ENCODE assay signal across 22 mouse cellular contexts in the genomic region with DNA sequence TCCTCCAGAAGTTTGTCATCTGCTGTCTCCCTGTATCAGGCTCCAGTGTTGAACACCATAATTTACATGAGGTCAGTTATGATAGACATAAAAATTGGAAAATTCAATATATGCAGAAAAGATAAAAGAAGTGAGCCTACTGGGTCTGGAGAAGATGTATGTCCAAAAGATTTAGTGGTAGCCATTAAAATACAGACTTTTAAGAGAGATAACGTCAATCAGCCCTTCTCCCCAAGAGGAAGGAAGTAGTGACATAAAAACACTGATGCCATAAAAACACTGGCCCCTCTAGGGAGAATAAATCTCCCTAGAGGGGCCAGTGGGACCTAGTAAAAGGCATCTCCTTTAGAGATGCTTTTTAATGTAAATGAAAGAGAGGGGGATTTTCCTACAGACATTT.
A peak's percentile ranks its signal among the peaks of the same experiment; 100 is the strongest.
DNase-seq lines count a peak whose midpoint lies in the region; ATAC-seq and TF ChIP-seq lines count a peak whose summit lies in the region.
"Had no signal": no experiment of that assay in that cellular context is flagged by ENCODE, and none has a peak within 500 bp of the region (broad histone marks: within the 10 kb centered on the region; RNA-seq: fewer than 3 reads in every experiment).

No protein-coding gene starts in this region.

- TF ChIP-seq CTCF in CH12.LX (conservative IDR thresholded peaks at IDR 0.05 in 1 of 2, IDR thresholded peaks at IDR 0.05 in 1 of 2; ENCODE audit: low read depth in 2 of 2, low read length in 2 of 2) (no peak), MEL (IDR thresholded peaks at IDR 0.05 in 2 of 3, conservative IDR thresholded peaks at IDR 0.05 in 1 of 3; ENCODE audit: control insufficient read depth in 1 of 3, insufficient read depth in 1 of 3, low read depth in 2 of 3, low read length in 3 of 3, poor library complexity in 1 of 3, severe bottlenecking in 1 of 3) (no peak)

- ATAC-seq in common myeloid progenitor, adult 5-6 weeks (replicated peaks; ENCODE audit: low read depth, poor library complexity, severe bottlenecking), result peak; percentile 47
- ATAC-seq: CD4-positive, CD25-positive, alpha-beta regulatory T cell, adult 4 months; forebrain, embryonic 13.5 days; forebrain, embryonic 16.5 days; Patski had no signal

- dilution Hi-C loops in CH12.LX (cut with MboI; ENCODE audit: extremely low pct_ligation_motif_present, extremely low pct_unique_long_range_greater_than_20kb, low sequenced_read_pairs), result no loop called here

- H3K79me2 ChIP-seq in CH12.LX (replicated peaks; ENCODE audit: control insufficient read depth, extremely low read depth, insufficient read depth, poor library complexity, severe bottlenecking) (no peaks in the 10 kb centered on the region), MEL (ENCODE audit: control insufficient read depth, insufficient read depth, low read length, poor library complexity) (no peaks in the 10 kb centered on the region)

- no peak for TF ChIP-seq RAD21 in CH12.LX (IDR thresholded peaks at IDR 0.05; ENCODE audit: low read depth, low read length)
- TF ChIP-seq RAD21 in MEL (IDR thresholded peaks at IDR 0.05; ENCODE audit: low read depth, low read length), result no peak

- no peak for TF ChIP-seq EP300 in CH12.LX (IDR thresholded peaks at IDR 0.05; ENCODE audit: low read length)
- TF ChIP-seq EP300 in MEL (IDR thresholded peaks at IDR 0.05; ENCODE audit: low read depth in 1 of 2, low read length in 2 of 2), result peak in 1 of 2 experiments; percentile 67; a peak in 2 of 4 replicates

- TF ChIP-seq POLR2A in CH12.LX (IDR thresholded peaks at IDR 0.05; ENCODE audit: low read depth, low read length) (no peak), MEL (IDR thresholded peaks at IDR 0.05; ENCODE audit: control insufficient read depth in 1 of 2, insufficient read depth in 1 of 2, low read depth in 1 of 2, low read length in 2 of 2, poor library complexity in 1 of 2) (no peak)

- H3K9me3 ChIP-seq in CH12.LX (replicated peaks; ENCODE audit: low read length) (no peaks in the 10 kb centered on the region), MEL (replicated peaks; ENCODE audit: insufficient read depth, low read length) (no peaks in the 10 kb centered on the region)
- H3K9me3 ChIP-seq: embryonic facial prominence, embryonic 10.5 days; embryonic facial prominence, embryonic 12.5 days; forebrain, embryonic 13.5 days had no signal

- H3K27me3 ChIP-seq in CH12.LX (replicated peaks) (no peaks in the 10 kb centered on the region), MEL (ENCODE audit: control insufficient read depth in 1 of 2, insufficient read depth in 2 of 2, low read length in 2 of 2) (no peaks in the 10 kb centered on the region)
- H3K27me3 ChIP-seq: embryonic facial prominence, embryonic 12.5 days; forebrain, embryonic 13.5 days; Patski had no signal

- in situ Hi-C loops in CH12.LX (cut with MboI; ENCODE audit: low pct_ligation_motif_present, low pct_unique_long_range_greater_than_20kb, low sequenced_read_pairs), result no loop called here

- peaks cover 23 to 50% of the 10 kb centered on the region in 2 experiments for H3K36me3 ChIP-seq in CH12.LX (replicated peaks in 1 of 2; ENCODE audit: control insufficient read depth in 1 of 2, insufficient read depth in 1 of 2, low read length in 1 of 2)
- H3K36me3 ChIP-seq in MEL (ENCODE audit: control insufficient read depth in 1 of 2, insufficient read depth in 2 of 2, low read length in 2 of 2), result peaks cover 0 to 10% of the 10 kb centered on the region in 2 experiments; a peak in 2 of 4 replicates
- H3K36me3 ChIP-seq: embryonic facial prominence, embryonic 10.5 days; embryonic facial prominence, embryonic 12.5 days had no signal

- peaks cover 9 to 43% of the 10 kb centered on the region in 2 experiments for H3K4me1 ChIP-seq in CH12.LX (ENCODE audit: control insufficient read depth in 1 of 2, insufficient read depth in 2 of 2)
- peaks cover 0 to 4% of the 10 kb centered on the region in 2 experiments; a peak in 2 of 4 replicates for H3K4me1 ChIP-seq in MEL (ENCODE audit: control insufficient read depth in 1 of 2, insufficient read depth in 2 of 2, low read length in 2 of 2)
- H3K4me1 ChIP-seq: embryonic facial prominence, embryonic 12.5 days; forebrain, embryonic 13.5 days had no signal

- H3K9ac ChIP-seq in CH12.LX (ENCODE audit: insufficient read depth, low read depth) (no peak overlapping the region), MEL (ENCODE audit: control insufficient read depth, low read depth, low read length, poor library complexity, severe bottlenecking) (no peak overlapping the region)
- H3K9ac ChIP-seq: embryonic facial prominence, embryonic 12.5 days; forebrain, embryonic 13.5 days had no signal

- H3K27ac ChIP-seq in CH12.LX (ENCODE audit: insufficient read depth, low read depth), result no peak overlapping the region
- no peak overlapping the region; the same call in 1 of the 2 replicates for H3K27ac ChIP-seq in MEL (ENCODE audit: control insufficient read depth, low read depth, low read length)
- H3K27ac ChIP-seq: embryonic facial prominence, embryonic 10.5 days; embryonic facial prominence, embryonic 12.5 days; forebrain, embryonic 13.5 days had no signal

- DNase-seq in CH12.LX (ENCODE audit: extremely low read depth) (peak; percentile 33), MEL (ENCODE audit: low read depth, low spot score) (peak; percentile 32)
- no peak for DNase-seq in cerebellum, adult 11 months
- DNase-seq in embryo, embryonic 9.5 days (ENCODE audit: extremely low spot score), result no peak
- no peak for DNase-seq in neural tube, embryonic 10.5 days (ENCODE audit: extremely low spot score, low spot score)
- DNase-seq: adrenal gland, adult 2 months; adrenal gland, postnatal 10 days; adrenal gland, postnatal 25 days; B cell, adult 2 months; cerebellum, adult 11-12 months; cerebellum, adult 2 months; cerebellum, adult 9-10 months; cerebellum, postnatal 10 days; cerebellum, postnatal 25 days; embryo, embryonic 11 days had no signal

- no peak overlapping the region for H3K4me3 ChIP-seq in CH12.LX (replicated peaks in 1 of 3; ENCODE audit: low read depth in 2 of 3, low read length in 2 of 3, poor library complexity in 1 of 3)
- no peak overlapping the region for H3K4me3 ChIP-seq in MEL (ENCODE audit: control insufficient read depth in 1 of 2, insufficient read depth in 1 of 2, low read depth in 2 of 2, low read length in 2 of 2)
- H3K4me3 ChIP-seq: embryonic facial prominence, embryonic 10.5 days; embryonic facial prominence, embryonic 12.5 days; forebrain, embryonic 13.5 days had no signal

- 0 out of 2 replicates have a peak overlapping the region, but pooled peaks have one; percentile 16 for H3K4me2 ChIP-seq in CH12.LX (ENCODE audit: insufficient read depth, low read depth, poor library complexity, severe bottlenecking)
- H3K4me2 ChIP-seq: embryonic facial prominence, embryonic 12.5 days; forebrain, embryonic 13.5 days had no signal

TF ChIP-seq in CH12.LX, 34 proteins besides CTCF, POLR2A, EP300 and RAD21:
- TF ChIP-seq HCFC1 (IDR thresholded peaks at IDR 0.05; ENCODE audit: low read depth, low read length), result no peak
- TF ChIP-seq MXI1 (IDR thresholded peaks at IDR 0.05; ENCODE audit: low read depth, low read length), result no peak
- TF ChIP-seq CHD2 (IDR thresholded peaks at IDR 0.05; ENCODE audit: low read length), result no peak

TF ChIP-seq in MEL, 35 proteins besides CTCF, POLR2A, EP300 and RAD21:
- no peak for TF ChIP-seq UBTF (IDR thresholded peaks at IDR 0.05; ENCODE audit: borderline replicate concordance, insufficient read depth, low read depth, low read length)
- TF ChIP-seq TBP (IDR thresholded peaks at IDR 0.05; ENCODE audit: low read depth, low read length), result no peak
- TF ChIP-seq GATA1 (IDR thresholded peaks at IDR 0.05; ENCODE audit: low read depth, low read length), result 0 out of 2 replicates have a peak, but pooled peaks have one; percentile 53
- TF ChIP-seq MAX (IDR thresholded peaks at IDR 0.05; ENCODE audit: low read length), result no peak
TF ChIP-seq in MEL: peak in this region for 1.

Comparison
In these comparisons a context has a peak if more than half of its experiments do, and no peak if none do; other contexts are left out.
1. DNase-seq: peak in CH12.LX (single experiment) and MEL (single experiment); none in cerebellum, adult 11 months (single experiment), embryo, embryonic 9.5 days (single experiment) and neural tube, embryonic 10.5 days (single experiment).